Comparison of ENCODE assay signal across 21 mouse cellular contexts in the genomic region with DNA sequence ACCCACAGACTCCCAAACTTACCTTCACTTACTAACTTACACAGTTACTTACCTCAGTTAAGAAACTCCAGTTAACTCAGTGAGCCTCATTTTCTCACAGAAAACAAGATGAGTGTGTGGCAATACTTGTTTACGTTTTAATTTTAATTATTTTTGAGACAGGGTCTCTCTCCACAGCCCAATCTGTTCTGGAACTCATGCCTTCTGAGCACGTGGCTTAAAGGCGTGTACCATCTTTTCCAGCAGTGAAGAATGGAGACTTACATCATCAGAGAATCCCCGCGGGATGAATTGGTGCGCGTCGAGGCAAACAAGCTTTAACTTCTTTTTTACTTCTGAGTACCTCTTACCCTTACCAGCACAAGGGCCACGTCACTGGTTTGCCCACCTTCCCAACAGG.
"Had no signal": no experiment of that assay in that cellular context is flagged by ENCODE, and none has a peak within 500 bp of the region (broad histone marks: within the 10 kb centered on the region; RNA-seq: fewer than 3 reads in every experiment).

No protein-coding gene starts in this region.

- H3K9ac ChIP-seq: heart, embryonic 12.5 days; hindbrain, embryonic 12.5 days; hindbrain, embryonic 14.5 days; intestine, embryonic 15.5 days; limb, embryonic 13.5 days; limb, embryonic 15.5 days; liver, embryonic 12.5 days; liver, embryonic 14.5 days had no signal

- H3K27me3 ChIP-seq: hindbrain, embryonic 12.5 days had no signal

- H3K4me2 ChIP-seq: heart, embryonic 12.5 days; hindbrain, embryonic 12.5 days; hindbrain, embryonic 14.5 days; intestine, embryonic 15.5 days; limb, embryonic 13.5 days; limb, embryonic 15.5 days; liver, embryonic 12.5 days had no signal

- ATAC-seq: hindbrain, embryonic 16.5 days; inflammation-experienced regulatory T-cells, adult 6 months; intestine, embryonic 15.5 days; intestine, postnatal 0 days; liver, embryonic 12.5 days had no signal

- H3K4me1 ChIP-seq: heart, embryonic 10.5 days; heart, embryonic 12.5 days; hindbrain, embryonic 12.5 days; liver, embryonic 12.5 days had no signal

- H3K4me3 ChIP-seq: gastrocnemius, adult 2 months; heart, embryonic 10.5 days; heart, embryonic 12.5 days; hindbrain, embryonic 10.5 days; hindbrain, embryonic 12.5 days; intestine, embryonic 15.5 days; layer of hippocampus, adult 2 months; left cerebral cortex, adult 2 months; limb, embryonic 13.5 days; limb, embryonic 15.5 days; liver, embryonic 12.5 days had no signal

- H3K9me3 ChIP-seq: heart, embryonic 10.5 days; heart, embryonic 12.5 days; hindbrain, embryonic 10.5 days; hindbrain, embryonic 12.5 days; intestine, embryonic 15.5 days; limb, embryonic 13.5 days; limb, embryonic 15.5 days; liver, embryonic 12.5 days had no signal

- H3K27ac ChIP-seq: gastrocnemius, adult 2 months; heart, embryonic 10.5 days; hindbrain, embryonic 10.5 days; hindbrain, embryonic 12.5 days; hindbrain, embryonic 14.5 days; intestine, embryonic 15.5 days; layer of hippocampus, adult 2 months; left cerebral cortex, adult 2 months; limb, embryonic 15.5 days; liver, embryonic 12.5 days; liver, embryonic 14.5 days had no signal

- H3K36me3 ChIP-seq: heart, embryonic 10.5 days; heart, embryonic 12.5 days; hindbrain, embryonic 10.5 days; hindbrain, embryonic 12.5 days; intestine, embryonic 15.5 days; limb, embryonic 13.5 days; limb, embryonic 15.5 days; liver, embryonic 12.5 days had no signal

- DNase-seq: gastrocnemius, adult 2 months; gastrocnemius, postnatal 10 days; gastrocnemius, postnatal 25 days; heart, adult 18-20 months; heart, postnatal 10 days; heart, postnatal 4 days had no signal
